10 mouse cellular contexts compared by ENCODE assay signal in the genomic region with DNA sequence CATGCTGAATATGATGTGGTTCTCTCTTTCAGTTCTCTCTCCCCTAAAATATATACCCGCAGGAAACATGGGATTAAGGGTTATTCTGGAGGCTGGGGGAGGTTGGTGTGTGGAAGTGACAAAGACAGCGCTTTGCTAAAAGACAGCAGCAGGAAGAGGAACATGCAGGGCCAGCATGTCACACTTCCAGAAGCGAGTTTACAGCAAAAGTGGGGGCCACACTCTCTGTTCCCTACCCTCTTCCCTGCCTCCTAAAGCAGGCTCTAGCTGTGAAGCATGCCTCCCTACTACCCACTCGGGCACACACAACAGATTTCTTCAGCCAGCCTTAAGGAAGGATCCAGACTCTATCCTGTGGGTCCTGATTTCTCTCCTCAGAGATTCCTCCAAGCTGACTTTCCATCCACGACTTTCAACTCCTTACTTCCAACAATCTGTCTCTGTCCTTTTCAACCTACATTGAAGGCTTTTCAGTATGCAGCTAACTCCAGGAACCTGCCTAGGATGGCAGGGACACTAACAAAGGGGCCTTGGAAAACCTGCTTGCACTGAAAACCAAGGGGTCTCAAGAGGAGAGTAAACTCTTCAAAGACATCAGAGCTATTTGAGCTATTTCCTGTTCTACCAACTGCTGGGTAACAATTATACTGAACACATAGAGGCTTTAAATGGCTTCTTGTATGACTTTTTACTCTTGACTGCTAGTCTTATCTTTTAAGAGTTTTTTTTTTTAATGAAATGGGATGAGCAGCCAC.
"Had no signal": no experiment of that assay in that cellular context is flagged by ENCODE, and none has a peak within 500 bp of the region (broad histone marks: within the 10 kb centered on the region; RNA-seq: fewer than 3 reads in every experiment).

No protein-coding gene starts in this region.

- ATAC-seq: intestine, embryonic 16.5 days; liver, embryonic 12.5 days; midbrain, embryonic 16.5 days had no signal

- DNase-seq: kidney, adult 2 months; kidney, postnatal 14 days; lung, postnatal 10 days; retina, postnatal 1 day; right cerebral cortex, postnatal 25 days; thymus, adult 18-20 months; thymus, postnatal 14 days had no signal
